Mouse (Mus musculus) B cell, adult 62 days (primary cell): ENCODE results near the gene Vmn2r107. TPM values are rescaled to one million over a fixed set of nuclear protein-coding genes. Genes with fewer than 3 reads are reported as not detected.

Experiments
- total RNA-seq: library from RNA; stranded (reverse); gene quantifications from 4 replicates; pipeline ENCODE4 v1.2.4, GENCODE M21; 2023

Vmn2r107 gene
- not detected in 4 replicates for total RNA-seq

DNA sequence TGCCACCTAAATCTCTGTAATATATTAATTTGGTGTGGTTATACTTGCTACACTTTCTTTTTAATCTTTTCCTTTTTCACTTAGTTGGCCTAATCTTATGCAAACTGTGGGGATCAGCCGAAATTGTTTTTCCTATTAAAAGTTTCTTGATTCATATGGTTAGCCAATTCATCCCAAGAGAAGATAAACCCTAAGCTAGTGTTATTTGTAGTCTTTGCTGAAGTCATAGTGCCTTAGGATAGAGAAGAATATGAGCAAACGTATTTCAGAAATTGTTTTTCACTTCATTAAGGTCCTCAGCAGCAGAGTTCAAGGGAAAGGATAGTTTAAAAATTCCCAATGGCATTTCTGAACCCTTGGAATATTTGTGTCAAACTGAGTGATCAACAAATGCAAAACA lies at the start of gene Vmn2r107:
TSS of gene Vmn2r107 (plus strand) at position 301 of the 400 bp plus-strand sequence.

DNA sequence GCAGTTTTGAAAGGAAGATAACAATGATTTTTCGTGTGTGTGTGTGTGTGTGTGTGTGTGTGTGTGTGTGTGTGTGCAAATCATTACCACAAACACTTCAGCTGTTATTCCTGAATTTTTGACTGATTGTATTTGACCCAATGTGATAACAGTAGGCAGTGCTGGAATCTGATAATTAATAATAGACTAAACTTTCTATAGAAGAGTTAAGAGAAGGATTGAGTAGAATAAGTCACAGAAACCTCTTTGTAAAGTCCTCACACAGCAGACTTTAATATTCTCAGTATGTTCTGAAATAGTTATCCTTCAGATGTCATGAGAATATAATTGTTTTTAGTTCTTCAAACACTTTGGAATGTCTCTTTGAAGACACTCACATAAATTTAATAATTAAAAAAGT lies 68.8 kb downstream of the Vmn2r107 start, which contains the start of gene Vmn1r224:
TSS of gene Vmn1r224 (plus strand) at position 301 of the 400 bp plus-strand sequence.

Other genes with a start within 250 kb of the Vmn2r107 start
- gene Fpr-rs7, start 231.0 kb upstream of the Vmn2r107 start, total RNA-seq: not detected in 4 replicates
- not detected in 4 replicates for gene Fpr-rs6, start 162.1 kb upstream of the Vmn2r107 start, total RNA-seq
- gene Vmn2r105, start 110.2 kb upstream of the Vmn2r107 start, total RNA-seq: not detected in 4 replicates
- not detected in 4 replicates for gene Vmn2r106, start 59.7 kb upstream of the Vmn2r107 start, total RNA-seq
- gene Vmn1r224, start 68.9 kb downstream of the Vmn2r107 start, total RNA-seq: not detected in 4 replicates
- 0.09 TPM in 2 of 4 replicates, not detected in the others for gene Vmn2r108, start 136.1 kb downstream of the Vmn2r107 start, total RNA-seq
- gene Vmn1r225, start 152.9 kb downstream of the Vmn2r107 start, total RNA-seq: not detected in 4 replicates
- not detected in 4 replicates for gene Vmn2r109, start 219.5 kb downstream of the Vmn2r107 start, total RNA-seq